Mouse (Mus musculus): Measurements from ENCODE around the gene Clip2. TPM values are rescaled to one million over a fixed set of nuclear protein-coding genes. Genes with fewer than 3 reads are reported as not detected.
A peak's percentile ranks its signal among the peaks of the same experiment; 100 is the strongest.

The Clip2 gene
- polyA plus RNA-seq, 1 experiment, result 20.3 TPM

GRCm38 (mm10) chr5:134549640-134550168, 2.5 kb downstream of the Clip2 start:
- Histone ChIP-seq H3K27ac (ENCODE audit: insufficient read depth, low read length) (no peak overlapping the region), H3K4me3 (ENCODE audit: insufficient read depth, low read length) (no peak overlapping the region), H3K4me1 (ENCODE audit: control insufficient read depth, insufficient read depth, low read length) (peaks cover 12% of the 10 kb centered on the region)
- no peak for TF ChIP-seq POLR2A (IDR thresholded peaks at IDR 0.05; ENCODE audit: low read depth, low read length)
- TF ChIP-seq CTCF (IDR thresholded peaks at IDR 0.05; ENCODE audit: borderline replicate concordance, insufficient read depth, low read length), result no peak

DNA sequence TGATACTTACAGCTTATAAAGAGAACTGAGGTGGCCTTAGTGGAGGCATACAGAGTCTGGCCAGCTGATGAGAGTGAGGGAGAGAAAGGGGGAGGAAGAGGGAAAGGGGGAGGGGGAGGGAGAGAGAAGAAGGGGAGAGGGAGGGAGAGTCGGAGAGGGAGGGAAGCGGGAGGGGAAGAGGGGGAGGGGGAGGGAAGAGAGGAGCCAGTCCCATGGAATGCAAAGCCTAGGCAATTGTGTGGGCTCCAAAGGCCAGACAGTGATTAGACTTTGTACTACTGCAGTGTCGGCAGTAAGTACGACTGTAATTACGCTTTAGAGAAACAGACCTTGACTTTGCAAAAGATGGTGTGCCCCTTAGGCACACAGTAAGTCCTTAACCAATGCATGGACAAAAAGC, 3.9 kb downstream of the Clip2 start:
- Histone ChIP-seq H3K4me3 (ENCODE audit: insufficient read depth, low read length) (no peak overlapping the region), H3K4me1 (ENCODE audit: control insufficient read depth, insufficient read depth, low read length) (peaks cover 8% of the 10 kb centered on the region), H3K27ac (ENCODE audit: insufficient read depth, low read length) (no peak overlapping the region)
- TF ChIP-seq CTCF (IDR thresholded peaks at IDR 0.05; ENCODE audit: borderline replicate concordance, insufficient read depth, low read length), result no peak
- TF ChIP-seq POLR2A (IDR thresholded peaks at IDR 0.05; ENCODE audit: low read depth, low read length), result no peak

DNA sequence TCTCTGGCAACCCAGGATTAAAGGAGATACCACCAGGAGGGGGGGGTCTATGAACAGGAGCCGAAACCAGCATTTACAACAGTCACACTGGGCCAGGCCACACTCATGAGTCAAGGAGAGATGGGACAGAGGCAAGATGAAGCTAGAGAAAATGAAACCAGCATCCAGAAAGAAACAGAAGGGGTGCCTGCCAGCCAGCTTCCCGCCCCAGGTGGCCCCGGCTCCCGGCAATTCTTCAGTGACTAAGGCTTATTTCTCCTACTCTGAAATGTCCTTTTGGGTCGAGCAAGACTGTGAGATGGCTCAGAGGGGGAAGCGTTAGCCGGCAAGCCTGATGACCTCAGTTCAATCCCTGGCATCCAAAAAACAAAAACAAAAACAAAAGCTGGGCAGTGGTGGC, 5.4 kb downstream of the Clip2 start:
- Histone ChIP-seq H3K4me3 (ENCODE audit: insufficient read depth, low read length) (no peak overlapping the region), H3K27ac (ENCODE audit: insufficient read depth, low read length) (no peak overlapping the region), H3K4me1 (ENCODE audit: control insufficient read depth, insufficient read depth, low read length) (peaks cover 4% of the 10 kb centered on the region; the same call in 1 of the 2 replicates)
- TF ChIP-seq POLR2A (IDR thresholded peaks at IDR 0.05; ENCODE audit: low read depth, low read length) (no peak), CTCF (IDR thresholded peaks at IDR 0.05; ENCODE audit: borderline replicate concordance, insufficient read depth, low read length) (no peak)

DNA sequence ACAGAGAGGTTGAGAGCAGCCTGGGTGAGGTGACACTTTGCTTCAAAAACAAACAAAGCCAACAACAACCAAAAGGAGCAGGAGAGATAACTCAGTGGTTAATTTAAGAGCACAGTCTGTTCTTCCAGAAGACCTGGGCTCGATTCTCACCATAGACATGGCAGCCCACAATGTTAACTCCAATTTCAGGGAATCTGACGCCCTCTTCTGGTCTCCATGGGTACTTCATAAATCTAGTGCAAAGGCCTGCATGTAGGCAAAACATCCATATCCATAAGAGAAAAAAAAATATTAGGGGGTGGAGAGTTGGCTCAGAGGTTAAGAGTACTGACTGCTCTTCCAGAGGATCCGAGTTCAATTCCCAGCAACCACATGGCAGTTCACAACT, 7.0 kb downstream of the Clip2 start:
- H3K27ac ChIP-seq (ENCODE audit: insufficient read depth, low read length), result no peak overlapping the region
- TF ChIP-seq POLR2A (IDR thresholded peaks at IDR 0.05; ENCODE audit: low read depth, low read length) (no peak), CTCF (IDR thresholded peaks at IDR 0.05; ENCODE audit: borderline replicate concordance, insufficient read depth, low read length) (no peak)
- H3K4me3 ChIP-seq (ENCODE audit: insufficient read depth, low read length), result no peak overlapping the region

GRCm38 (mm10) chr5:134544516-134545241, 7.6 kb downstream of the Clip2 start:
- no peak overlapping the region for H3K4me3 ChIP-seq (ENCODE audit: insufficient read depth, low read length)
- TF ChIP-seq POLR2A (IDR thresholded peaks at IDR 0.05; ENCODE audit: low read depth, low read length) (no peak), CTCF (IDR thresholded peaks at IDR 0.05; ENCODE audit: borderline replicate concordance, insufficient read depth, low read length) (no peak)
- H3K4me1 ChIP-seq (ENCODE audit: control insufficient read depth, insufficient read depth, low read length), result peaks cover 14% of the 10 kb centered on the region
- no peak overlapping the region for H3K27ac ChIP-seq (ENCODE audit: insufficient read depth, low read length)

More for the DNA sequence above, 7.0 kb downstream of the Clip2 start:
- peaks cover 11% of the 10 kb centered on the region for H3K4me1 ChIP-seq (ENCODE audit: control insufficient read depth, insufficient read depth, low read length)

DNA sequence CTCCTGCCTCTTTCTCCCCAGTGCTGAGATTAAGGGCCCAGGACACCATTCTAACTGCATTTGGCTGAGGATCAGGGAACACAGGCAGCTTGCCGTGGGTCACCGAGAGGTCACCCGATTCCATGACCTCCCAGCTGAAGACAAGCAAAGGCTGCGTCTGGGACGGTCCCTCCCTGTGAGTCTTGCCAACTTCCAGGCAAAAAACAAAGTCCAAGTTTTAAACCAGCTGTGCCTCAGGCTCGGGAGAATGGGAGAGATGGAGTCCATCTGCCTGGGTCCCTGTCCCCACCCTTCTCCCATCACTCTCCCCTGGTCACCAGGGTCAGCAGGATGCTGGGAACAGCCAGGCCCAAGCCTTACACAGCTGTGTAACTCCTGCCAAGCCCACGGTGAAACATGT, 10.6 kb downstream of the Clip2 start:
- Histone ChIP-seq H3K27ac (ENCODE audit: insufficient read depth, low read length) (peak overlapping the region; percentile 7; the same call in 1 of the 2 replicates), H3K4me1 (ENCODE audit: control insufficient read depth, insufficient read depth, low read length) (peaks cover 11% of the 10 kb centered on the region), H3K4me3 (ENCODE audit: insufficient read depth, low read length) (no peak overlapping the region)
- TF ChIP-seq CTCF (IDR thresholded peaks at IDR 0.05; ENCODE audit: borderline replicate concordance, insufficient read depth, low read length), result no peak
- no peak for TF ChIP-seq POLR2A (IDR thresholded peaks at IDR 0.05; ENCODE audit: low read depth, low read length)

GRCm38 (mm10) chr5:134540881-134541280, 11.4 kb downstream of the Clip2 start:
- H3K4me1 ChIP-seq (ENCODE audit: control insufficient read depth, insufficient read depth, low read length), result peaks cover 11% of the 10 kb centered on the region
- H3K27ac ChIP-seq (ENCODE audit: insufficient read depth, low read length), result peak overlapping the region; percentile 92
- TF ChIP-seq POLR2A (IDR thresholded peaks at IDR 0.05; ENCODE audit: low read depth, low read length) (no peak), CTCF (IDR thresholded peaks at IDR 0.05; ENCODE audit: borderline replicate concordance, insufficient read depth, low read length) (no peak)
- H3K4me3 ChIP-seq (ENCODE audit: insufficient read depth, low read length), result no peak overlapping the region

DNA sequence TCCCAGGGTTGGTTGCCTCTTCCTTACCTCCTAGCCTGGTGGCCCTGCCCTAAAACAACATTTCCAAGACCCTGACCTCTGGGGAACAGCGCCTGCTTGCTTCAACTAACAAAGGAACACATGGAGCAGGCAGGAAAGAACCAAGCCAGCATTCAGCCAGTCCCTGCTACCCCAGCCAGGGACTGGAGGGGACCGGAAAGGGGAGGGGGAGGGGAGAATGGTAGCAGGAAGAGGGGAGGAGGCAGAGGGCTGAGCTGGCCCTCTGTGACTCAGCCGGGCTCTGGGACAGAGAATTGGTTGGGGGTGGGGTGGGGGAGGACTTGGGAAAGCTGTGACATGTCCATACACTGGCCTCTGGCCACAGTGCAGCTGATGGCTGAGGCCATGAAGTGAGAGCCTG, 12.3 kb downstream of the Clip2 start:
- H3K4me3 ChIP-seq (ENCODE audit: insufficient read depth, low read length), result no peak overlapping the region
- peak overlapping the region; percentile 92 for H3K27ac ChIP-seq (ENCODE audit: insufficient read depth, low read length)
- H3K4me1 ChIP-seq (ENCODE audit: control insufficient read depth, insufficient read depth, low read length), result peaks cover 11% of the 10 kb centered on the region
- TF ChIP-seq POLR2A (IDR thresholded peaks at IDR 0.05; ENCODE audit: low read depth, low read length) (peak; percentile 74), CTCF (IDR thresholded peaks at IDR 0.05; ENCODE audit: borderline replicate concordance, insufficient read depth, low read length) (no peak)

DNA sequence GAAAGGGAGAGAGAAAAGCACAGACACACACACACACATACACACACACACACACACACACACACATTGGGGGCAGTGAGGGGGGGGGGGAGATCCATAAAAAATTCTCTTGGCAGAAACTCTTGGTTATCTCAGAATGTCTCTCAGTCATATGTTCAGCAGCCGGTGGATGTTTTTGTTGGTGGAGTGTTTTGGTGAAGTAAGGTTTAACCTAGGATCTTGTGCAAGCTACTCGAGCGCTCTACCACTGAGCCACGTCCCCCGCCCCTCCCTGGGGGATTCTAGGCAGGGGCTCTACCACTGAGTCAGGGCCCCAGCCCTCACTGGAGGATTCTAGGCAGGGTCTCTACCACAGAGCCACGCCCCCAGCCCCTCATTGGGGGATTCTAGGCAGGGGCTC, 16.2 kb downstream of the Clip2 start:
- TF ChIP-seq CTCF (IDR thresholded peaks at IDR 0.05; ENCODE audit: borderline replicate concordance, insufficient read depth, low read length) (no peak), POLR2A (IDR thresholded peaks at IDR 0.05; ENCODE audit: low read depth, low read length) (no peak)
- no peak overlapping the region for H3K27ac ChIP-seq (ENCODE audit: insufficient read depth, low read length)
- no peak overlapping the region for H3K4me3 ChIP-seq (ENCODE audit: insufficient read depth, low read length)
- H3K4me1 ChIP-seq (ENCODE audit: control insufficient read depth, insufficient read depth, low read length), result peaks cover 10% of the 10 kb centered on the region

DNA sequence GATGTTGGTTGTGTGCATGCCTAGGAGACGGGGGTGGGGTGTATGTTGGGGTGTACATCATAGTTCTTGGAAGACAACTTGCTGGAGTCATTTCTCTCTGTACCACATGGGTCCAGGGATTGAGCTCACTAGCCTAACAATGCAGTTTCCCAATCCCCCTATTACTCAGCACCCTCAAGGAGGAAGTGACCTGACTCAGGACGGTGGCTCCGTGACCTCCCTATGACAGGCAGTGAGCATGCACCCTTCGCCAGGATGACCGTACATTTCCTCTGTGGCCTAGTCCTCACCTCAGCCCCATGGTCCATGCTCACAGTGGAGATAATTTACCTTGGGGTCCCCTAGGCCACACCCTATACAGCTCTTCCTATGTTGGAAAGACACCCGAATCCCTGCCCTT, 19.8 kb downstream of the Clip2 start:
- no peak overlapping the region for H3K27ac ChIP-seq (ENCODE audit: insufficient read depth, low read length)
- no peak overlapping the region for H3K4me3 ChIP-seq (ENCODE audit: insufficient read depth, low read length)
- H3K4me1 ChIP-seq (ENCODE audit: control insufficient read depth, insufficient read depth, low read length), result no peaks in the 10 kb centered on the region
- TF ChIP-seq POLR2A (IDR thresholded peaks at IDR 0.05; ENCODE audit: low read depth, low read length) (no peak), CTCF (IDR thresholded peaks at IDR 0.05; ENCODE audit: borderline replicate concordance, insufficient read depth, low read length) (no peak)
